Comparison of ENCODE assay signal across 9 mouse cellular contexts in genomic region chr15:99088292-99088691, GRCm38 (mm10). TPM values are rescaled to one million over a fixed set of nuclear protein-coding genes. Genes with fewer than 3 reads are reported as not detected.
A peak's percentile ranks its signal among the peaks of the same experiment; 100 is the strongest.
DNase-seq lines count a peak whose midpoint lies in the region; ATAC-seq lines count a peak whose summit lies in the region.
"Had no signal": no experiment of that assay in that cellular context is flagged by ENCODE, and none has a peak within 500 bp of the region (broad histone marks: within the 10 kb centered on the region; RNA-seq: fewer than 3 reads in every experiment).

No protein-coding gene starts in this region.

- 1% methylated on average over 27 of the region's 27 CpGs for WGBS in forebrain, embryonic 15.5 days

- no peaks in the 10 kb centered on the region for H3K36me3 ChIP-seq in forebrain, embryonic 15.5 days

- peak overlapping the region; percentile 41 for H3K4me2 ChIP-seq in forebrain, embryonic 15.5 days (replicated peaks)

- peak; percentile 49 for ATAC-seq in forebrain, embryonic 15.5 days (replicated peaks)

- peak overlapping the region; percentile 20; the same call in 1 of the 2 replicates for H3K9ac ChIP-seq in forebrain, embryonic 15.5 days (replicated peaks)

- peak; percentile 85 for DNase-seq in Muller cell, postnatal 12 days (ENCODE audit: inconsistent ontology term)
- DNase-seq in cerebellum, adult 11-12 months, result peak; percentile 52
- peak; percentile 93 for DNase-seq in heart, postnatal 4 days
- DNase-seq in layer of hippocampus, adult 9-11 months, result peak; percentile 34
- peak; percentile 78 for DNase-seq in lung, postnatal 36 days
- peak; percentile 83 for DNase-seq in ovary, postnatal 36 days (ENCODE audit: low spot score)
- DNase-seq in thymus, postnatal 36 days, result peak; percentile 76 to 79

- H3K27ac ChIP-seq in forebrain, embryonic 15.5 days (replicated peaks), result no peak overlapping the region

- H3K9me3 ChIP-seq in forebrain, embryonic 15.5 days, result no peaks in the 10 kb centered on the region

- peak overlapping the region; percentile 27 for H3K4me3 ChIP-seq in forebrain, embryonic 15.5 days

- peaks cover 53% of the 10 kb centered on the region for H3K27me3 ChIP-seq in forebrain, embryonic 15.5 days

- peaks cover 20% of the 10 kb centered on the region for H3K4me1 ChIP-seq in forebrain, embryonic 15.5 days

RNA-seq across cellular contexts. Expression of gene C1ql4, which starts 0.7 kb away (rescaled TPM):
- polyA plus RNA-seq in forebrain, embryonic 15.5 days (2015; fragmentation: Nextera tagmentation; extraction: Ambion mirVana), result 0.28 and 0.33 TPM in 2 replicates
- under 1 TPM in 1 of 2 experiments, not detected in 1; 0.19 TPM for total RNA-seq in heart, postnatal 4 days (2021)
- polyA plus RNA-seq: frontal cortex, adult 2 months had no signal

RNA-seq across cellular contexts. Expression of gene Dnajc22, which starts 4.7 kb away (rescaled TPM):
- polyA plus RNA-seq in forebrain, embryonic 15.5 days (2015; fragmentation: Nextera tagmentation; extraction: Ambion mirVana), result 0.46 and 0.53 TPM in 2 replicates
- 1 to 10 TPM in 1 of 2 experiments, under 1 TPM in 1; 0.79 to 1.2 TPM for total RNA-seq in heart, postnatal 4 days (2021)
- polyA plus RNA-seq: frontal cortex, adult 2 months had no signal

RNA-seq across cellular contexts. Expression of gene Troap, which starts 13.9 kb away (rescaled TPM):
- 19.8 and 24.8 TPM in 2 replicates for polyA plus RNA-seq in forebrain, embryonic 15.5 days (2015; fragmentation: Nextera tagmentation; extraction: Ambion mirVana)
- 10 to 100 TPM; 17.8 to 18.7 TPM for total RNA-seq in heart, postnatal 4 days (2021)

RNA-seq across cellular contexts. Expression of gene Prph, which starts 33.3 kb away (rescaled TPM):
- polyA plus RNA-seq in forebrain, embryonic 15.5 days (2015; fragmentation: Nextera tagmentation; extraction: Ambion mirVana), result 0.97 and 1.3 TPM in 2 replicates
- 1 to 10 TPM in 1 of 2 experiments, under 1 TPM in 1; 0.60 to 1.3 TPM for total RNA-seq in heart, postnatal 4 days (2021)

RNA-seq across cellular contexts. Expression of gene Spats2, which starts 37.4 kb away (rescaled TPM):
- 42.9 and 43.7 TPM in 2 replicates for polyA plus RNA-seq in forebrain, embryonic 15.5 days (2015; fragmentation: Nextera tagmentation; extraction: Ambion mirVana)
- 10 to 100 TPM; 24.8 to 28.3 TPM for total RNA-seq in heart, postnatal 4 days (2021)

Comparison
In these comparisons a context has a peak if more than half of its experiments do, and no peak if none do; other contexts are left out.
1. DNase-seq: peak in every context shown above with its lines; median percentile 93 in heart, postnatal 4 days; 85 in Muller cell, postnatal 12 days; 83 in ovary, postnatal 36 days; 78 in lung, postnatal 36 days; 78 in thymus, postnatal 36 days; 52 in cerebellum, adult 11-12 months; 34 in layer of hippocampus, adult 9-11 months.